Mouse (Mus musculus) forebrain, postnatal 0 days (tissue): ENCODE results near the gene Creb3l4. TPM values are rescaled to one million over a fixed set of nuclear protein-coding genes. Genes with fewer than 3 reads are reported as not detected.

Experiments
- ATAC-seq: fragments of 200-750 bp; cut with Nextera tagmentation; 2 replicates; pipeline ENCODE4 v1.8.0; 2017; ENCODE audit warnings: mild to moderate bottlenecking, moderate library complexity
- DNase-seq: peaks from one replicate; pipeline ENCODE4 v3.0.0-alpha.2; 2015
- H3K27ac ChIP-seq: fragments of 300-500 bp; sonication (generic); 2 replicates; pipeline ENCODE4 v1.5.1; 2014; ENCODE audit warnings: low read depth, mild to moderate bottlenecking, antibody characterized with exemption, low read length, moderate library complexity, mixed read lengths
- H3K27me3 ChIP-seq: fragments of 300-500 bp; sonication (generic); 2 replicates; pipeline ENCODE4 v1.6.1; 2014; ENCODE audit warnings: mild to moderate bottlenecking, low read length, mixed read lengths; ENCODE audit not compliant: insufficient read depth
- H3K36me3 ChIP-seq: fragments of 300-500 bp; sonication (generic); 2 replicates; pipeline ENCODE4 v1.6.1; 2014; ENCODE audit warnings: mild to moderate bottlenecking, moderate library complexity; ENCODE audit not compliant: insufficient read depth
- H3K4me1 ChIP-seq: fragments of 300-500 bp; sonication (generic); 2 replicates; pipeline ENCODE4 v1.6.1; 2014; ENCODE audit warnings: antibody characterized with exemption; ENCODE audit not compliant: insufficient read depth
- H3K4me2 ChIP-seq: fragments of 300-500 bp; sonication (generic); 2 replicates; pipeline ENCODE4 v1.6.1; 2014; ENCODE audit warnings: low read depth, mild to moderate bottlenecking, moderate library complexity
- H3K4me3 ChIP-seq: fragments of 300-500 bp; sonication (generic); 2 replicates; pipeline ENCODE4 v1.5.1; 2014; ENCODE audit warnings: low read depth, low read length, mixed read lengths
- H3K9ac ChIP-seq: fragments of 300-500 bp; sonication (generic); 2 replicates; pipeline ENCODE4 v1.6.1; 2014; ENCODE audit warnings: mild to moderate bottlenecking
- H3K9me3 ChIP-seq: fragments of 300-500 bp; sonication (generic); 2 replicates; pipeline ENCODE4 v1.6.1; 2016; ENCODE audit warnings: low read length
- CTCF ChIP-seq: sonication (generic); IDR thresholded peaks from 2 replicates; pipeline ENCODE4 v1.5.1; 2016; ENCODE audit warnings: antibody characterized with exemption, control low read depth, low read depth
- WGBS: fragments of 180-500 bp; shearing (Covaris S2); extraction: QIAGEN DNeasy Blood & Tissue Kit; methylation state at CpG from one replicate; pipeline ENCODE4 v1.1.7; 2014; 5-methylcytosine and 5-hydroxymethylcytosine counted together
- polyA plus RNA-seq: library from polyadenylated mRNA; unstranded; fragments of >200 nt; fragmentation: Nextera tagmentation; extraction: Ambion mirVana; gene quantifications from 2 replicates; pipeline ENCODE4 v1.2.1, GENCODE M21; 2015
- total RNA-seq: library from RNA; depleted of rRNA; stranded (reverse); fragments of >200 nt; gene quantifications from 2 replicates; pipeline ENCODE4 v1.2.3, GENCODE M21; 2014

The Creb3l4 gene
- total and polyA plus RNA-seq, 2 experiments from 2014 or later, result 0.91 to 1.4 TPM

DNA sequence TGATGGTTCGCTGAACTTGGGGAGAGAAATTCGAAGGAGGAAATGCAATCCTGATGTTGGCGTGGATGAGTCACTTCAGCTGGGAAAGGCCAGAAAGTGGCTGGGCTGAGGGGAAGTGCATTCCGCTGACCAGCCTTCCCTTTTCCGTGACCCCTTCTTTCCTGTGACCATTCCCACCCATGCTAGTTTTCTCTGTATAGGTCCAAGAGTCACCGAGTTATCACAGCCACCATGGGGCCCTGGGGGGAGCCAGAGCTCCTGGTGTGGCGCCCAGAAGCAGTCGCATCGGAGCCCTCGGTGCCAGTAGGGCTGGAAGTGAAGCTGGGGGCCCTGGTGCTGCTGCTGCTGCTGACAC, 5.4 kb upstream of the Creb3l4 start:
- Histone ChIP-seq H3K4me3 (peak overlapping the region; percentile 66), H3K9me3 (no peaks in the 10 kb centered on the region), H3K4me1 (peaks cover 6% of the 10 kb centered on the region; the same call in 1 of the 2 replicates), H3K27me3 (no peaks in the 10 kb centered on the region), H3K9ac (peak overlapping the region; percentile 72), H3K4me2 (peak overlapping the region; percentile 57), H3K27ac (0 out of 2 replicates have a peak overlapping the region, but pooled peaks have one; percentile 74), H3K36me3 (0 out of 2 replicates have a peak, but pooled peaks cover 3% of the 10 kb centered on the region)
- WGBS, result 3% methylated on average over 10 of the region's 10 CpGs
- TF ChIP-seq CTCF, result no peak
- ATAC-seq (no peak), DNase-seq (no peak)

DNA sequence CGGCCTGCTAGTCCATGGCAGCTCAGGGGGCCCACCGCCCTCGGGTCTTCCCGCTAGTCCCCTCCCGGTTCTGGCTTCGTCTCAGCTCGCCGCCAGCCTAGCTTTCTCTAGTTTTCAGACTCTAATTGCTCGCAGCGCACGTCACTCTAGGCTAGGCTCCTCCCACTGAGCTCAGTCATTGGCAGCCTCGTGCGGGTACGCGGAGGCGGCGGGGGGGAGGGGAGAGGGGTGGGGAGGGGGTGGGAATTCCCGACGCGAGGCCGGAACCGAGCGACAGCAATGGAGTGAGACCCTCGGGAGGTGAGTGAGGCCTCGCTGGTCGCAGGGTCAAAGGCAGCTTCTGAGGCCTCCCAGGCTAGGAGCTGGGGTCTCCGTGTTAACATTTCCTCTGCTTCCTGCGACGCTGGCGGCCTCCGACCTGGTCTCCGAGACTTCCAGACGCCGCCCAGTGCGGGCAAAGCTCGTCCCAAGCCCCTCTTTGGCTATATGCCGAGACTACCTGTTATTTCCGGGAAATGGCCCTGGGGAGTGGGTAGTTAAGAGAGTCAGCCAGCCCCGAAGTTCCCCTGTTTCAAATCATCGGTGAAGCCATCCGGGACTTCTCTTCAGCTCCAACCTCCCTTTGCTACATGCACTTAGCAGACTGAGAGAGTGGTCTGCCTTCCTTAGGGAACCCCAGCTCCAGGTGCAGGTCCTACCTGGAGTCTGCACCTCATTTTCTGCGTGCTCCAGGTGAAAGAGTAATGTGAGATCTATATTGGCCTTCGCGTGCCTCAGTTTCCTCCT, 4.8 kb upstream of the Creb3l4 start, which contains the start of gene Slc39a1:
TSS of gene Slc39a1 (plus strand) at position 213 of the 786 bp plus-strand sequence.
- H3K9me3 ChIP-seq, result no peaks in the 10 kb centered on the region
- H3K36me3 ChIP-seq, result 0 out of 2 replicates have a peak, but pooled peaks cover 3% of the 10 kb centered on the region
- peak within 1 kb of the TSS; percentile 66 for H3K4me3 ChIP-seq
- H3K27ac ChIP-seq, result peak within 1 kb of the TSS; percentile 74
- no peak; the same call in 1 of the 2 replicates for TF ChIP-seq CTCF
- H3K9ac ChIP-seq, result peak within 1 kb of the TSS; percentile 72
- peaks cover 9% of the 10 kb centered on the region; the same call in 1 of the 2 replicates for H3K4me1 ChIP-seq
- H3K27me3 ChIP-seq, result no peaks in the 10 kb centered on the region
- H3K4me2 ChIP-seq, result peak within 1 kb of the TSS; percentile 57
- ATAC-seq, result peak; percentile 98
- peak; percentile 97 for DNase-seq
- 1% methylated on average over 44 of the region's 44 CpGs for WGBS

GRCm38 (mm10) chr3:90247630-90247959, 4.3 kb upstream of the Creb3l4 start:
- Histone ChIP-seq H3K9ac (peak overlapping the region; percentile 72), H3K4me3 (peak overlapping the region; percentile 66), H3K4me1 (peaks cover 9% of the 10 kb centered on the region; the same call in 1 of the 2 replicates), H3K27me3 (no peaks in the 10 kb centered on the region), H3K4me2 (peak overlapping the region; percentile 57), H3K36me3 (0 out of 2 replicates have a peak, but pooled peaks cover 3% of the 10 kb centered on the region), H3K27ac (peak overlapping the region; percentile 64), H3K9me3 (no peaks in the 10 kb centered on the region)
- 0% methylated on average over 3 of the region's 3 CpGs for WGBS
- DNase-seq (no peak), ATAC-seq (no peak)
- TF ChIP-seq CTCF, result 0 out of 2 replicates have a peak, but pooled peaks have one; percentile 5

DNA sequence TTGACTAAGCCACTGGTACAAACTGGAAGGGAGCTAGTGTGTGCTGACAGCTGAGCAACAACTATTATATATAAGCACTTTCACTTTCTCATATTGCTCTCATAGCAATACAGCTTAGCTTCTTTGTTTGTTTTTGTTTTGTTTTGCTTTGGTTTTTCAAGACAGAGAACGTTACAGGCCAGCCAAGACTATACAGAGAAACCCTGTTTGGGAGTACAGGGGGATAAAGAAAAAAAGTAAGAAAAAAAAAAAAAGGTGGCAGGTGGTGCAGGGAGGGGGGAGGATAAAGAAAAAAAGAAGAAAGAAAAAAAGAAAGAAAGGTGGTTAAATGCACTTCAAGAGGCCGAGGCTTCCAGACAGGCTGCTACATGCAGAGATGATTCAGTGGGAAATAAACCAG, 2.1 kb upstream of the Creb3l4 start:
- no peaks in the 10 kb centered on the region for H3K36me3 ChIP-seq

GRCm38 (mm10) chr3:90241669-90242358, 1.5 kb downstream of the Creb3l4 start:
- H3K36me3 ChIP-seq, result no peaks in the 10 kb centered on the region
- no peak for TF ChIP-seq CTCF
- DNase-seq (no peak), ATAC-seq (no peak)
- H3K4me2 ChIP-seq, result no peak overlapping the region
- H3K9me3 ChIP-seq, result no peaks in the 10 kb centered on the region
- H3K27me3 ChIP-seq, result no peaks in the 10 kb centered on the region
- no peak overlapping the region for H3K27ac ChIP-seq
- WGBS, result 89% methylated on average over 10 of the region's 10 CpGs
- 0 out of 2 replicates have a peak, but pooled peaks cover 3% of the 10 kb centered on the region for H3K4me1 ChIP-seq
- no peak overlapping the region for H3K9ac ChIP-seq
- no peak overlapping the region for H3K4me3 ChIP-seq

More for the DNA sequence above, 2.1 kb upstream of the Creb3l4 start:
- WGBS, result 52% methylated on average over 2 of the region's 2 CpGs
- no peak for TF ChIP-seq CTCF
- Histone ChIP-seq H3K4me2 (no peak overlapping the region), H3K27me3 (no peaks in the 10 kb centered on the region), H3K4me3 (no peak overlapping the region), H3K27ac (no peak overlapping the region), H3K4me1 (peaks cover 9% of the 10 kb centered on the region; the same call in 1 of the 2 replicates), H3K9ac (no peak overlapping the region), H3K9me3 (no peaks in the 10 kb centered on the region)
- DNase-seq, result no peak
- no peak for ATAC-seq

GRCm38 (mm10) chr3:90241251-90241650, 2.1 kb downstream of the Creb3l4 start:
- Histone ChIP-seq H3K27me3 (no peaks in the 10 kb centered on the region), H3K4me3 (no peak overlapping the region), H3K9ac (no peak overlapping the region), H3K36me3 (no peaks in the 10 kb centered on the region), H3K4me1 (0 out of 2 replicates have a peak, but pooled peaks cover 3% of the 10 kb centered on the region), H3K9me3 (no peaks in the 10 kb centered on the region), H3K27ac (no peak overlapping the region), H3K4me2 (no peak overlapping the region)
- DNase-seq (no peak), ATAC-seq (no peak)
- TF ChIP-seq CTCF, result no peak
- WGBS, result 92% methylated on average over 2 of the region's 2 CpGs
